Mouse (Mus musculus) neural tube, embryonic 14.5 days (tissue): Measurements from ENCODE around the gene Lpgat1. TPM values are rescaled to one million over a fixed set of nuclear protein-coding genes. Genes with fewer than 3 reads are reported as not detected.

ENCODE experiments used
- ATAC-seq: fragments of 200-750 bp; cut with Nextera tagmentation; 2 replicates; pipeline ENCODE4 v1.8.0; 2017; ENCODE audit warnings: low read depth, mild to moderate bottlenecking, moderate TSS enrichment, moderate library complexity
- H3K27ac ChIP-seq: fragments of 300-500 bp; sonication (generic); 2 replicates; pipeline ENCODE4 v1.5.1; 2014; ENCODE audit warnings: low read depth, mild to moderate bottlenecking, control low read depth, low read length, moderate library complexity, mixed read lengths
- H3K27me3 ChIP-seq: fragments of 300-500 bp; sonication (generic); 2 replicates; pipeline ENCODE4 v1.6.1; 2014; ENCODE audit warnings: low read length; ENCODE audit not compliant: control insufficient read depth, insufficient read depth
- H3K36me3 ChIP-seq: fragments of 300-500 bp; sonication (generic); 2 replicates; pipeline ENCODE4 v1.6.1; 2014; ENCODE audit warnings: low read length, mixed read lengths; ENCODE audit not compliant: control insufficient read depth, insufficient read depth
- H3K4me1 ChIP-seq: fragments of 300-500 bp; sonication (generic); 2 replicates; pipeline ENCODE4 v1.6.1; 2014; ENCODE audit warnings: low read length; ENCODE audit not compliant: control insufficient read depth, insufficient read depth
- H3K4me2 ChIP-seq: fragments of 300-500 bp; sonication (generic); 2 replicates; pipeline ENCODE4 v1.6.1; 2014; ENCODE audit warnings: mild to moderate bottlenecking, low read depth, low read length, control low read depth
- H3K4me3 ChIP-seq: fragments of 300-500 bp; sonication (generic); 2 replicates; pipeline ENCODE4 v1.5.1; 2014; ENCODE audit warnings: low read depth, low read length, control low read depth, mixed read lengths
- H3K9ac ChIP-seq: fragments of 300-500 bp; sonication (generic); replicated peaks from 2 replicates; pipeline ENCODE4 v1.6.1; 2014; ENCODE audit warnings: low read depth, mild to moderate bottlenecking, control low read depth, low read length, mixed read lengths
- H3K9me3 ChIP-seq: fragments of 300-500 bp; sonication (generic); 2 replicates; pipeline ENCODE4 v1.6.1; 2016; ENCODE audit warnings: low read length; ENCODE audit not compliant: control insufficient read depth
- WGBS: fragments of 180-500 bp; shearing (Covaris S2); extraction: QIAGEN DNeasy Blood & Tissue Kit; methylation state at CpG from one replicate; pipeline ENCODE4 v1.1.7; 2014; 5-methylcytosine and 5-hydroxymethylcytosine counted together
- polyA plus RNA-seq: library from polyadenylated mRNA; unstranded; fragments of >200 nt; fragmentation: Nextera tagmentation; extraction: Ambion mirVana; gene quantifications from 2 replicates; pipeline ENCODE4 v1.2.1, GENCODE M21; 2014

Gene Lpgat1
- polyA plus RNA-seq, 1 experiment from 2014 or later = 50.4 TPM

GRCm38 (mm10) chr1:191748431-191748830 is 30.8 kb downstream of the Lpgat1 start:
- no peak overlapping the region for H3K4me3 ChIP-seq
- H3K27me3 ChIP-seq = no peaks in the 10 kb centered on the region
- ATAC-seq = no peak
- H3K36me3 ChIP-seq = peaks cover 4% of the 10 kb centered on the region; the same call in 1 of the 2 replicates
- H3K9me3 ChIP-seq = no peaks in the 10 kb centered on the region
- H3K9ac ChIP-seq = no peak overlapping the region
- H3K4me1 ChIP-seq = no peaks in the 10 kb centered on the region
- H3K27ac ChIP-seq = no peak overlapping the region
- H3K4me2 ChIP-seq = no peak overlapping the region
- 13% methylated on average over 1 of the region's 1 CpGs for WGBS

DNA sequence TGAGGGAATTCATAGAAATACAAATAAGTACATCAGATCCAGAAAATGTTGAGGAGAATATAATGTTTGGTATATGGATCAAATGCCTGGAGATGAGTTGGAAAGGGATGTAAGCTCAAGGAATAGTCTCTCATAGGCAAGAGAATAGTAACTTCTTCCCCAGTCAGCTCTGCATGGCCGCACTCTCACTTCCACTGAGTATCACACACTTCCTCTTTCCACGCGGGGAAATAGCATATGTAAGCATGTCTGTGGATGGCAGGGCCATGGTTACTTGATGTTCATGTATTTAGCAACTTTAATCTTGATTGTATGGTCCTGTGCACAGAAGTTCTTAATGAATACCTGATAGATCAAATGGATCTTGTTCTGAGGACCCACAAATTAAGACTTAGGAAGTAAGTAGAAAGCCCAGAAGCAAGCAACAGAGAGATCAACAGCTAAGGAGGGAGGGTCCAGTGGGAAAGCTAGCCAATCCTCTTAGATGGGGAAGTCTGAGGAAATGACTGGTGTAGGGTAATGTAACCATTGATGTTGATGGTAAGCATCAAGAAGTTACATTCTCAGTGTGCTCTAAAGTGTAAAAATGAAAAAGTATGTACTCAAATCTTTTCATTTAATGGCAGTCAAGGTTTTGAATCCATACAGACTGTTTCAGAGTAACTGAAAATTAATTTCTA is 39.0 kb downstream of the Lpgat1 start:
- Histone ChIP-seq H3K4me3 (no peak overlapping the region), H3K9ac (no peak overlapping the region), H3K4me1 (no peaks in the 10 kb centered on the region), H3K9me3 (no peaks in the 10 kb centered on the region), H3K4me2 (no peak overlapping the region), H3K27ac (no peak overlapping the region), H3K36me3 (peaks cover 7% of the 10 kb centered on the region; the same call in 1 of the 2 replicates), H3K27me3 (no peaks in the 10 kb centered on the region)
- WGBS = 95% methylated on average over 3 of the region's 3 CpGs
- ATAC-seq = no peak

- no peaks in the 10 kb centered on the region for H3K27me3 ChIP-seq
- ATAC-seq = no peak
- no peaks in the 10 kb centered on the region for H3K4me1 ChIP-seq
- no peak overlapping the region for H3K27ac ChIP-seq
- no peak overlapping the region for H3K4me3 ChIP-seq
- H3K36me3 ChIP-seq = peaks cover 43% of the 10 kb centered on the region
- H3K9ac ChIP-seq = no peak overlapping the region
- WGBS = 86% methylated on average over 5 of the region's 5 CpGs
- H3K9me3 ChIP-seq = no peaks in the 10 kb centered on the region
- no peak overlapping the region for H3K4me2 ChIP-seq
Observed at GRCm38 (mm10) chr1:191774106-191774505, 56.5 kb downstream of the Lpgat1 start.

DNA sequence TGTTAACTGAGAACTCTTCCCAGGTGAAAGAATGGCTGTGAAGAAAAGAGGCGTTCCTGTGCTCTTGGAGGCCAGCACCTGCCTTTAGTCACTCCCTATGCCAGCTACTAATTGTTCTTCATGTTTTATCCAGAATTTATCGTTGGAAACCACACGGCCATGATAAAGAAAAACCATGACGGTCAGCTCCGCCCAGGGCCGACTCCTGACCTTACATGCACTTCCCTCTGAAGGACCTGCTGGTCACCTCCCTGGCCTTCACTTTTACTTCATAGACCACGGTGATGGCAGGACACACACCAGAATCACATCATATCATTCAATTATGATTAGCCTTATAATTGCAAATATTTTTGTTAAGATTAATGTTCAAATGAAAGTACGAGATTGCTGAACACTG is 57.5 kb downstream of the Lpgat1 start:
- H3K4me2 ChIP-seq = no peak overlapping the region
- 94% methylated on average over 8 of the region's 8 CpGs for WGBS

DNA sequence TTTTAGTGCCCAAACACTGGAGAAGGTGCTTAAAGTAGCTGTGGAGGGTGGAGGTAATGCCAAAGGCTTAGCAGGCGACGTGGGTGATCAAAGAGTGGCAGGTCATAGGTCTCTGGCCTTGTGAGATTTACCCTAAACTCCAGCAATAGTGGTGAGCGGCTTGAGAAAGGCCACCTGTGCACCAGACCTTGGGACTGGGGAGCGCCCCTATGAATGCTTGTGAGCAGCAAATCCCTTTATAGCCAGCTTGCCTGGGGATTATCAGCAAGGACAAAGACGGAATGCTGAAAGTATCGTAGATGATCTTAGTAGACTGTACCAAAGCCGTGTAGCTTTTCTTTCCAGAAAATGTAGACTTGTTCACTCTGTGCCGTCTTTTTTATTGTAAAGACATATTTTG is 59.9 kb downstream of the Lpgat1 start:
- no peaks in the 10 kb centered on the region for H3K9me3 ChIP-seq
- 94% methylated on average over 8 of the region's 8 CpGs for WGBS
- H3K27ac ChIP-seq = no peak overlapping the region
- H3K36me3 ChIP-seq = peaks cover 54% of the 10 kb centered on the region
- no peaks in the 10 kb centered on the region for H3K27me3 ChIP-seq
- no peak overlapping the region for H3K4me3 ChIP-seq
- no peak overlapping the region for H3K4me2 ChIP-seq
- H3K4me1 ChIP-seq = no peaks in the 10 kb centered on the region
- no peak for ATAC-seq
- H3K9ac ChIP-seq = no peak overlapping the region

More for the DNA sequence above, 57.5 kb downstream of the Lpgat1 start:
- no peak overlapping the region for H3K9ac ChIP-seq
- H3K4me3 ChIP-seq = no peak overlapping the region
- no peak for ATAC-seq
- H3K36me3 ChIP-seq = peaks cover 48% of the 10 kb centered on the region
- no peaks in the 10 kb centered on the region for H3K9me3 ChIP-seq
- H3K4me1 ChIP-seq = no peaks in the 10 kb centered on the region
- no peak overlapping the region for H3K27ac ChIP-seq
- H3K27me3 ChIP-seq = no peaks in the 10 kb centered on the region

DNA sequence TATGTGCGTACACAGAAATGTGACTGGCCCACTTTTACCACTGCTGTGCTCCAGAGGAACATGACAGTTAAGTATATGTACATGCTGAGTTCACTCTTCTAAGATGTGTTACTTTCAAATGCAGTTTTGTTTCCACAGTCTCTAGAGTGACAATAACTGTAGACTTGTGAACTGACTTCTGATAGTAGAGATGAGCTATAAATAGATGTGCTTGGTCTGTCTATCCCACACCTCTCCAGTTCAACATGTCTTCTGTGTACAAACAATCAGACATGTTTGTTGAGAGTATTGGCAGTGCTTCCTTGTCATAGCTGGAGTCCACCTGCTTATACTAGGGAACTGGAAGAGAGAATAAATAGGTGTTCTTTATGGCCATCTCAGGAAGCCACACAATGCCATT is 62.8 kb downstream of the Lpgat1 start:
- H3K9ac ChIP-seq = no peak overlapping the region
- no peaks in the 10 kb centered on the region for H3K9me3 ChIP-seq
- H3K36me3 ChIP-seq = peaks cover 37% of the 10 kb centered on the region
- H3K27me3 ChIP-seq = no peaks in the 10 kb centered on the region
- H3K4me2 ChIP-seq = no peak overlapping the region
- H3K4me1 ChIP-seq = no peaks in the 10 kb centered on the region
- no peak overlapping the region for H3K4me3 ChIP-seq
- ATAC-seq = no peak
- no peak overlapping the region for H3K27ac ChIP-seq
- WGBS = 94% methylated on average over 1 of the region's 1 CpGs

GRCm38 (mm10) chr1:191785108-191785507 is 67.5 kb downstream of the Lpgat1 start:
- no peak overlapping the region for H3K4me2 ChIP-seq
- no peak overlapping the region for H3K4me3 ChIP-seq
- no peaks in the 10 kb centered on the region for H3K9me3 ChIP-seq
- no peak for ATAC-seq
- no peak overlapping the region for H3K27ac ChIP-seq
- H3K36me3 ChIP-seq = peaks cover 6% of the 10 kb centered on the region
- H3K4me1 ChIP-seq = no peaks in the 10 kb centered on the region
- no peak overlapping the region for H3K9ac ChIP-seq
- 46% methylated on average over 11 of the region's 11 CpGs for WGBS
- H3K27me3 ChIP-seq = no peaks in the 10 kb centered on the region

- Histone ChIP-seq H3K27ac (no peak overlapping the region), H3K9me3 (no peaks in the 10 kb centered on the region), H3K36me3 (0 out of 2 replicates have a peak, but pooled peaks cover 3% of the 10 kb centered on the region), H3K9ac (no peak overlapping the region), H3K27me3 (no peaks in the 10 kb centered on the region), H3K4me1 (no peaks in the 10 kb centered on the region), H3K4me2 (no peak overlapping the region), H3K4me3 (no peak overlapping the region)
- WGBS = 80% methylated on average over 6 of the region's 6 CpGs
- no peak for ATAC-seq
Observed at GRCm38 (mm10) chr1:191786255-191786654, 68.6 kb downstream of the Lpgat1 start.

DNA sequence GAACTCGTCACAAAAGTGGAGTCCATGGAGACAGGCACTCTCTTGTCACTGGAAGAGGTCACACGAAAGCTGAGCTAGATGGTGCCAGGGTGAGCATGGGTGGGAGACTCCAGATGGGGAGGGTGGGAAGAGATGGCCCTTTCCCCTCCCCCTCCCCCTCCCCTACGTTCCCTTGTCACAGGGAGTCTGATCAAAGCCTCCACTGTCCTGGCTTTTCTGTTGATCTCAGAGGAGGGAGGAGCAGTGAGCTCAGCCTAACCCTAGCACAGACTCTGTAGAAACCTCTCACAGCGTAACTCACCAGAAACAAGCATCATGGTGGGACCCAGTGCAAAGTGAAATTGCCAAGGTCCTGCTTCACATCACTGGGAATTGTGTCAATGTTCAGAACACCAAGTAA is 69.7 kb downstream of the Lpgat1 start:
- H3K27me3 ChIP-seq = no peaks in the 10 kb centered on the region
- H3K4me2 ChIP-seq = no peak overlapping the region
- H3K4me1 ChIP-seq = no peaks in the 10 kb centered on the region
- WGBS = 47% methylated on average over 4 of the region's 4 CpGs
- no peak overlapping the region for H3K27ac ChIP-seq
- no peak for ATAC-seq
- no peaks in the 10 kb centered on the region for H3K36me3 ChIP-seq
- H3K9ac ChIP-seq = no peak overlapping the region
- H3K4me3 ChIP-seq = no peak overlapping the region
- H3K9me3 ChIP-seq = no peaks in the 10 kb centered on the region
